Mouse (Mus musculus): Measurements from ENCODE around the gene Hist1h4c. TPM values are rescaled to one million over a fixed set of nuclear protein-coding genes. Genes with fewer than 3 reads are reported as not detected.

The Hist1h4c gene
- polyA plus RNA-seq, 1 experiment from 2014 or later, result 9.0 TPM

GRCm38 (mm10) chr13:23740256-23740840, 42.1 kb upstream of the Hist1h4c start:
- peak overlapping the region; percentile 89 for H3K9ac ChIP-seq
- H3K4me3 ChIP-seq, result peak overlapping the region; percentile 65
- H3K4me2 ChIP-seq, result peak overlapping the region; percentile 97
- WGBS, result 25% methylated on average over 13 of the region's 13 CpGs
- no peak for ATAC-seq (ENCODE audit: insufficient number of reproducible peaks, insufficient read depth, low FRiP score, low TSS enrichment, low read depth)
- no peaks in the 10 kb centered on the region for H3K9me3 ChIP-seq
- peaks cover 17% of the 10 kb centered on the region for H3K4me1 ChIP-seq
- H3K27ac ChIP-seq, result peak overlapping the region; percentile 99
- H3K36me3 ChIP-seq, result no peaks in the 10 kb centered on the region
- H3K27me3 ChIP-seq, result no peaks in the 10 kb centered on the region

GRCm38 (mm10) chr13:23739922-23740252, 41.6 kb upstream of the Hist1h4c start:
- no peaks in the 10 kb centered on the region for H3K9me3 ChIP-seq
- WGBS, result 1% methylated on average over 14 of the region's 14 CpGs
- H3K9ac ChIP-seq, result peak overlapping the region; percentile 89
- no peaks in the 10 kb centered on the region for H3K36me3 ChIP-seq
- peaks cover 17% of the 10 kb centered on the region for H3K4me1 ChIP-seq
- no peak; the same call in 1 of the 2 replicates for ATAC-seq (ENCODE audit: insufficient number of reproducible peaks, insufficient read depth, low FRiP score, low TSS enrichment, low read depth)
- H3K4me2 ChIP-seq, result peak overlapping the region; percentile 97
- H3K27ac ChIP-seq, result peak overlapping the region; percentile 99
- H3K27me3 ChIP-seq, result no peaks in the 10 kb centered on the region
- H3K4me3 ChIP-seq, result peak overlapping the region; percentile 65

GRCm38 (mm10) chr13:23739069-23739921, 41.0 kb upstream of the Hist1h4c start:
- H3K27me3 ChIP-seq, result no peaks in the 10 kb centered on the region
- peak overlapping the region; percentile 65 for H3K4me3 ChIP-seq
- H3K27ac ChIP-seq, result peak overlapping the region; percentile 99
- H3K9me3 ChIP-seq, result no peaks in the 10 kb centered on the region
- H3K36me3 ChIP-seq, result no peaks in the 10 kb centered on the region
- ATAC-seq (ENCODE audit: insufficient number of reproducible peaks, insufficient read depth, low FRiP score, low TSS enrichment, low read depth), result peak; percentile 84
- H3K4me1 ChIP-seq, result peaks cover 13% of the 10 kb centered on the region
- peak overlapping the region; percentile 97 for H3K4me2 ChIP-seq
- H3K9ac ChIP-seq, result peak overlapping the region; percentile 89
- under 1% methylated on average over 39 of the region's 39 CpGs for WGBS

GRCm38 (mm10) chr13:23738677-23739068, 40.4 kb upstream of the Hist1h4c start, which contains the start of gene Hist1h1c:
TSS of gene Hist1h1c (plus strand) at chr13:23738808.
- H3K27ac ChIP-seq, result peak within 1 kb of the TSS; percentile 99
- WGBS, result under 1% methylated on average over 38 of the region's 38 CpGs
- no peaks in the 10 kb centered on the region for H3K9me3 ChIP-seq
- H3K9ac ChIP-seq, result peak within 1 kb of the TSS; percentile 89
- H3K36me3 ChIP-seq, result no peaks in the 10 kb centered on the region
- H3K4me1 ChIP-seq, result peaks cover 9% of the 10 kb centered on the region; the same call in 1 of the 2 replicates
- ATAC-seq (ENCODE audit: insufficient number of reproducible peaks, insufficient read depth, low FRiP score, low TSS enrichment, low read depth), result peak; percentile 92
- H3K4me3 ChIP-seq, result peak within 1 kb of the TSS; percentile 65
- H3K4me2 ChIP-seq, result peak within 1 kb of the TSS; percentile 97
- H3K27me3 ChIP-seq, result no peaks in the 10 kb centered on the region

GRCm38 (mm10) chr13:23738041-23738440, 39.8 kb upstream of the Hist1h4c start:
- 20% methylated on average over 4 of the region's 4 CpGs for WGBS
- Histone ChIP-seq H3K27me3 (no peaks in the 10 kb centered on the region), H3K36me3 (no peaks in the 10 kb centered on the region)

GRCm38 (mm10) chr13:23737091-23737490, 38.8 kb upstream of the Hist1h4c start:
- no peak overlapping the region for H3K27ac ChIP-seq
- H3K9ac ChIP-seq, result no peak overlapping the region
- no peaks in the 10 kb centered on the region for H3K36me3 ChIP-seq
- no peaks in the 10 kb centered on the region for H3K27me3 ChIP-seq
- H3K4me3 ChIP-seq, result no peak overlapping the region
- no peak for ATAC-seq (ENCODE audit: insufficient number of reproducible peaks, insufficient read depth, low FRiP score, low TSS enrichment, low read depth)
- no peak overlapping the region for H3K4me2 ChIP-seq
- H3K9me3 ChIP-seq, result no peaks in the 10 kb centered on the region
- H3K4me1 ChIP-seq, result peaks cover 5% of the 10 kb centered on the region; the same call in 1 of the 2 replicates
- 82% methylated on average over 5 of the region's 5 CpGs for WGBS

More at GRCm38 (mm10) chr13:23738041-23738440, 39.8 kb upstream of the Hist1h4c start:
- H3K9me3 ChIP-seq, result no peaks in the 10 kb centered on the region
- H3K4me3 ChIP-seq, result peak overlapping the region; percentile 65
- H3K9ac ChIP-seq, result peak overlapping the region; percentile 89
- H3K4me1 ChIP-seq, result peaks cover 5% of the 10 kb centered on the region; the same call in 1 of the 2 replicates
- H3K27ac ChIP-seq, result peak overlapping the region; percentile 99
- ATAC-seq (ENCODE audit: insufficient number of reproducible peaks, insufficient read depth, low FRiP score, low TSS enrichment, low read depth), result no peak
- peak overlapping the region; percentile 97 for H3K4me2 ChIP-seq

GRCm38 (mm10) chr13:23732156-23732804, 34.0 kb upstream of the Hist1h4c start:
- H3K27ac ChIP-seq, result no peak overlapping the region
- WGBS, result 24% methylated on average over 8 of the region's 8 CpGs
- no peaks in the 10 kb centered on the region for H3K9me3 ChIP-seq
- H3K4me3 ChIP-seq, result no peak overlapping the region
- no peak overlapping the region for H3K4me2 ChIP-seq
- H3K4me1 ChIP-seq, result no peaks in the 10 kb centered on the region
- no peak for ATAC-seq (ENCODE audit: insufficient number of reproducible peaks, insufficient read depth, low FRiP score, low TSS enrichment, low read depth)
- no peak overlapping the region for H3K9ac ChIP-seq
- no peaks in the 10 kb centered on the region for H3K27me3 ChIP-seq
- H3K36me3 ChIP-seq, result no peaks in the 10 kb centered on the region

GRCm38 (mm10) chr13:23730479-23730878, 32.2 kb upstream of the Hist1h4c start:
- ATAC-seq (ENCODE audit: insufficient number of reproducible peaks, insufficient read depth, low FRiP score, low TSS enrichment, low read depth), result no peak
- no peak overlapping the region for H3K4me2 ChIP-seq
- no peak overlapping the region for H3K9ac ChIP-seq
- no peaks in the 10 kb centered on the region for H3K36me3 ChIP-seq
- no peak overlapping the region for H3K27ac ChIP-seq
- no peaks in the 10 kb centered on the region for H3K4me1 ChIP-seq
- no peaks in the 10 kb centered on the region for H3K9me3 ChIP-seq
- 50% methylated on average over 8 of the region's 8 CpGs for WGBS
- H3K27me3 ChIP-seq, result no peaks in the 10 kb centered on the region
- no peak overlapping the region for H3K4me3 ChIP-seq

GRCm38 (mm10) chr13:23729706-23730105, 31.5 kb upstream of the Hist1h4c start:
- no peak overlapping the region for H3K4me2 ChIP-seq
- H3K27ac ChIP-seq, result no peak overlapping the region
- H3K9me3 ChIP-seq, result no peaks in the 10 kb centered on the region
- 94% methylated on average over 5 of the region's 5 CpGs for WGBS
- no peaks in the 10 kb centered on the region for H3K4me1 ChIP-seq
- no peaks in the 10 kb centered on the region for H3K36me3 ChIP-seq
- H3K9ac ChIP-seq, result no peak overlapping the region
- no peak for ATAC-seq (ENCODE audit: insufficient number of reproducible peaks, insufficient read depth, low FRiP score, low TSS enrichment, low read depth)
- H3K4me3 ChIP-seq, result no peak overlapping the region
- H3K27me3 ChIP-seq, result no peaks in the 10 kb centered on the region

- no peak overlapping the region for H3K9ac ChIP-seq
- H3K4me2 ChIP-seq, result no peak overlapping the region
- no peaks in the 10 kb centered on the region for H3K27me3 ChIP-seq
- ATAC-seq (ENCODE audit: insufficient number of reproducible peaks, insufficient read depth, low FRiP score, low TSS enrichment, low read depth), result no peak
- WGBS, result 93% methylated on average over 9 of the region's 9 CpGs
- no peaks in the 10 kb centered on the region for H3K36me3 ChIP-seq
- no peak overlapping the region for H3K27ac ChIP-seq
- H3K9me3 ChIP-seq, result no peaks in the 10 kb centered on the region
- H3K4me3 ChIP-seq, result no peak overlapping the region
- H3K4me1 ChIP-seq, result no peaks in the 10 kb centered on the region
Observed at GRCm38 (mm10) chr13:23729192-23729525, 30.9 kb upstream of the Hist1h4c start.

- no peak overlapping the region for H3K4me3 ChIP-seq
- no peak overlapping the region for H3K27ac ChIP-seq
- WGBS, result 90% methylated on average over 18 of the region's 18 CpGs
- no peak overlapping the region for H3K4me2 ChIP-seq
- no peak for ATAC-seq (ENCODE audit: insufficient number of reproducible peaks, insufficient read depth, low FRiP score, low TSS enrichment, low read depth)
- no peaks in the 10 kb centered on the region for H3K36me3 ChIP-seq
- H3K4me1 ChIP-seq, result no peaks in the 10 kb centered on the region
- no peaks in the 10 kb centered on the region for H3K9me3 ChIP-seq
- H3K9ac ChIP-seq, result no peak overlapping the region
- no peaks in the 10 kb centered on the region for H3K27me3 ChIP-seq
Observed at GRCm38 (mm10) chr13:23728472-23729191, 30.4 kb upstream of the Hist1h4c start.

Data from embryonic facial prominence, embryonic 13.5 days (tissue).